ENCODE assay signal across 9 mouse cellular contexts in the genomic region with DNA sequence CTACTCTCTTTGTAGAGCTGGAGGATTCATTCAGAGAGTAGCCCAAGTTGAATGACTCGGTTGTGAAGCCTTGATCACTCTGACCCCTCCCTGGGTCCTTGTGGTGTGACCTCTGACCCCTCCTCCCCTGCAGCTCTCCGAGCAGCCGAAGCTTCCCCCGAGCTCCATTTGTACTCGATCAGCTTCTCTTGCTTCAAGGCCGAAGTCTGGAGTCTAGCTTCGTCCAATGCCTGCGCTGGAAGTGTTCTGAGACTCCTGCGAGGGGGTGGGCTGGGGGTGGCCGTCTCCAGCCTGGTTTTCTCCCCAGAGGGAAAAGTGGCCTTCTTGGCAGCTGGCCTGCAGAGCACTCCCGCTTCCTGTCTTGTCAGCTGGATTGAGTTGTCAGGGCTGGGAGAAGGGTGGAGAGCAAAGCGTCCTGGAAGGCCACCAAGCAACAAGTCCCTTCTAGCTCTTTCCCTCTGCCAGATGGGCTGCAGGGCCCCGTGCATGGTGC. TPM values are rescaled to one million over a fixed set of nuclear protein-coding genes. Genes with fewer than 3 reads are reported as not detected.
A peak's percentile ranks its signal among the peaks of the same experiment; 100 is the strongest.
DNase-seq lines count a peak whose midpoint lies in the region; ATAC-seq lines count a peak whose summit lies in the region.
"Had no signal": no experiment of that assay in that cellular context is flagged by ENCODE, and none has a peak within 500 bp of the region (broad histone marks: within the 10 kb centered on the region; RNA-seq: fewer than 3 reads in every experiment).

A gene (minus strand): TSS at position 180 of the 493 bp plus-strand sequence.

- H3K9ac ChIP-seq in intestine, embryonic 16.5 days (ENCODE audit: low read depth, low read length) = no peak within 1 kb of the TSS
- H3K9ac ChIP-seq in liver, embryonic 13.5 days = no peak within 1 kb of the TSS
- H3K9ac ChIP-seq in neural tube, embryonic 15.5 days (replicated peaks) = no peak within 1 kb of the TSS

- H3K36me3 ChIP-seq in intestine, embryonic 16.5 days (ENCODE audit: control insufficient read depth, insufficient read depth, low read length) = no peaks in the 10 kb centered on the region
- H3K36me3 ChIP-seq in liver, embryonic 13.5 days = no peaks in the 10 kb centered on the region
- no peaks in the 10 kb centered on the region for H3K36me3 ChIP-seq in neural tube, embryonic 15.5 days

- peaks cover 5% of the 10 kb centered on the region; the same call in 1 of the 2 replicates for H3K27me3 ChIP-seq in intestine, embryonic 16.5 days (replicated peaks; ENCODE audit: control insufficient read depth, insufficient read depth, low read length)
- peaks cover 69% of the 10 kb centered on the region for H3K27me3 ChIP-seq in liver, embryonic 13.5 days
- H3K27me3 ChIP-seq in neural tube, embryonic 15.5 days (replicated peaks) = peaks cover 21% of the 10 kb centered on the region

- H3K27ac ChIP-seq in intestine, embryonic 16.5 days (ENCODE audit: low read length) = peak within 1 kb of the TSS; percentile 54
- H3K27ac ChIP-seq in liver, embryonic 13.5 days = no peak within 1 kb of the TSS
- H3K27ac ChIP-seq in neural tube, embryonic 15.5 days (replicated peaks) = no peak within 1 kb of the TSS
- H3K27ac ChIP-seq: macrophage had no signal

- peak; percentile 90 for DNase-seq in R1 (ENCODE audit: low read depth, low spot score)
- DNase-seq in adrenal gland, postnatal 25 days = peak; percentile 60
- DNase-seq in heart, adult 18-20 months = peak; percentile 84 to 91
- DNase-seq in liver, embryonic 13.5 days = no peak
- DNase-seq in natural killer cell, adult 2 months (ENCODE audit: low spot score in 2 of 2) = no peak

- peak; percentile 79 for ATAC-seq in intestine, embryonic 16.5 days
- no peak for ATAC-seq in liver, embryonic 13.5 days (ENCODE audit: low read depth)
- no peak for ATAC-seq in neural tube, embryonic 15.5 days (ENCODE audit: low FRiP score)
- ATAC-seq in megakaryocyte progenitor cell, adult 5-6 weeks (replicated peaks; ENCODE audit: poor library complexity) = no peak

- no peaks in the 10 kb centered on the region for H3K9me3 ChIP-seq in intestine, embryonic 16.5 days (ENCODE audit: control insufficient read depth, low read length)
- H3K9me3 ChIP-seq in liver, embryonic 13.5 days (replicated peaks) = no peaks in the 10 kb centered on the region
- no peaks in the 10 kb centered on the region for H3K9me3 ChIP-seq in neural tube, embryonic 15.5 days (replicated peaks)

- peak within 1 kb of the TSS; percentile 33 for H3K4me2 ChIP-seq in intestine, embryonic 16.5 days (ENCODE audit: low read depth, low read length)
- H3K4me2 ChIP-seq in liver, embryonic 13.5 days = 0 out of 2 replicates have a peak within 1 kb of the TSS, but pooled peaks have one; percentile 2
- peak within 1 kb of the TSS; percentile 19; the same call in 1 of the 2 replicates for H3K4me2 ChIP-seq in neural tube, embryonic 15.5 days

- 0 out of 2 replicates have a peak within 1 kb of the TSS, but pooled peaks have one; percentile 1 for H3K4me3 ChIP-seq in intestine, embryonic 16.5 days (ENCODE audit: low read length)
- H3K4me3 ChIP-seq in liver, embryonic 13.5 days (replicated peaks) = no peak within 1 kb of the TSS
- H3K4me3 ChIP-seq in neural tube, embryonic 15.5 days (replicated peaks) = no peak within 1 kb of the TSS

- WGBS in intestine, embryonic 16.5 days = 12% methylated on average over 13 of the region's 13 CpGs
- 8% methylated on average over 13 of the region's 13 CpGs for whole genome bisulfite sequencing in liver, embryonic 13.5 days (ENCODE audit: insufficient replicate concordance)
- WGBS in neural tube, embryonic 15.5 days = 5% methylated on average over 13 of the region's 13 CpGs

- H3K4me1 ChIP-seq in intestine, embryonic 16.5 days (ENCODE audit: control insufficient read depth, insufficient read depth, low read length) = peaks cover 22% of the 10 kb centered on the region
- peaks cover 12% of the 10 kb centered on the region for H3K4me1 ChIP-seq in liver, embryonic 13.5 days (replicated peaks)
- peaks cover 18% of the 10 kb centered on the region for H3K4me1 ChIP-seq in neural tube, embryonic 15.5 days

RNA-seq across cellular contexts. Expression of the gene that starts here (rescaled TPM):
- not detected in 2 replicates for total RNA-seq in adrenal gland, postnatal 25 days (2021)
- under 1 TPM in 1 of 2 experiments, not detected in 1; 0.10 TPM for total RNA-seq in heart, adult 18-20 months (2021)
- polyA plus RNA-seq in intestine, embryonic 16.5 days (2015; fragmentation: Nextera tagmentation; extraction: Ambion mirVana) = 0.24 and 0.34 TPM in 2 replicates
- polyA plus RNA-seq in liver, embryonic 13.5 days (2015; fragmentation: Nextera tagmentation; extraction: Ambion mirVana) = not detected in 2 replicates
- polyA plus RNA-seq in neural tube, embryonic 15.5 days (2015; fragmentation: Nextera tagmentation; extraction: Ambion mirVana) = 0.47 TPM in 1 of 2 replicates, not detected in the other
- total RNA-seq in megakaryocyte progenitor cell, adult 5-6 weeks (2015) = not detected in 2 replicates
- not detected in 2 replicates for total RNA-seq in megakaryocyte progenitor cell, adult 5-6 weeks (2017)
- polyA plus RNA-seq: macrophage had no signal

Comparison
In these comparisons a context has a peak if more than half of its experiments do, and no peak if none do; other contexts are left out.
1. Peak in DNase-seq in adrenal gland, postnatal 25 days; RNA of the gene not detected or under 1 TPM.
2. Peak in DNase-seq in heart, adult 18-20 months; RNA of the gene not detected or under 1 TPM.
3. Peak in ATAC-seq, H3K4me3 ChIP-seq, H3K27ac ChIP-seq and H3K4me2 ChIP-seq in intestine, embryonic 16.5 days; RNA of the gene not detected or under 1 TPM.